Mouse (Mus musculus): ENCODE results near the gene Gm28041. TPM values are rescaled to one million over a fixed set of nuclear protein-coding genes. Genes with fewer than 3 reads are reported as not detected.

Gene Gm28041
- 1.7 TPM for total RNA-seq (2023)

GRCm38 (mm10) chr13:67375050-67375911 is at the start of gene Gm28041, which contains the start of gene Zfp456:
TSS of gene Gm28041 (minus strand) at chr13:67375733.
TSS of gene Zfp456 (minus strand) at chr13:67375810.

DNA sequence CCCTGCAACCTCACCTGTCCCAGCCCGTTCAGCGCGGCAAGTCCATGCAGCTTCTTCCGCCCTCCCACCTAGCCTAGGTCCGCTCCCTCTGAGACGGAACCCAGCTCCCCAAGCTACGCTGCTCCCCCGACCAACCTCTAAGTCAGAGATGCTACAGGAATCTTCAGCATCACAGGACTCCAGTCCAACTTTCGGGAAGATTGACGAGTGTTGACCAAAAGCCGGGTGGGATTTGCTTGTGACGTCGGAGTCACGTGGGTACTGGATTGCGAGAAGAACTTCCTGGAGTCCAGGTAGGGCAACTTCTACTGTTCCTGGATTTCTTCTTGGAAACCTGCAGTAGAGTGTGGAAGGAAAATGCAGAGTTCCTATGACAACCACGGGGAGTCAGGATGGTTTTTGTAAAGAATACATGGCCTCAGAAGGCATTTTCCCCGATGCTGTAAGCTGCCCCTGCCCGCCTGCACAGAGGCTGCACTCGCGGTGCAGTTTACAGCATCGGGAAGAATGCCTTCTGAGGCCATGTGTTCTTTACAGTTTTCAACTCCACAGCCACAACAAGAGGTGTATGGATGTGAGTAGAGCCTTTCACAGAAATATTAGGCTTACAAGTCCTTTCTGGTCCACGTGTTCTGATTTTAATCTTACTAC is 45.8 kb upstream of the Gm28041 start, which contains the start of gene Zfp459:
Gene Zfp459 (minus strand): TSS at position 212 of the 651 bp plus-strand sequence.

DNA sequence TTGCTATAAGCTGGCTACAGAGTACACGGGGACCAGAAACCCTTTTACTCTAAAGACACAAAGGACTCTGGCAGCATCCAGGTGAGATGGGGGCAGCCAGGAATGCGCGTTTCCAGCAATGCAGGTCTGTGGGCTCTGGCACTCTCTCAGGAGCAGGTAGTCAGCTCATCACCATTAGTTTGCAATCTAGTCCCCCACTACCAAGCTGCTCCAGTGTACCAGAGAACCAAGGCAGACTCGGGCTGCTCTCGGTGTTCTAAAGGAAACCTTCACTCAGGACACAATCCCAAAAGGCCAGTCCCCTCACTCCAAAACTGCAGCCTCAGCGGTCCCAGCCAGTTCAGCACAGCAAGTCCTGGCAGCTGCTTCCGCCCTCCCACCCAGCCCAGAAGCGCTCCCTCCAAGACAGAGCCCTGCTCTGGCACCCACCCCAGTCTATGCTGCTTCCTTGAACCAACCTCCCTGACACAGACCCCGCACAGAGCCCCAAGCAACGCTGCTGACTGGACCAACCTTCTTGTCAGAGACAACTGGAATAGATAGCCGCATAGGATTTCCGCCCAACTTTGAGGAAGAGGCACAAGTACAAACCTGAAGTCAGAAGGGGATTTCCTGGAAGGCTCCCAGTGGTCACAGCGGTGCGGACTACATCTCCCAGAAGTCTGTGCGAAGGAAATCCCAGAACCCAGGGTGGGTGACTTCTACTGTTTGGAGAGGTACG is 23.8 kb upstream of the Gm28041 start, which contains the start of gene Zfp429:
Gene Zfp429 (minus strand): TSS at position 637 of the 721 bp plus-strand sequence.

DNA sequence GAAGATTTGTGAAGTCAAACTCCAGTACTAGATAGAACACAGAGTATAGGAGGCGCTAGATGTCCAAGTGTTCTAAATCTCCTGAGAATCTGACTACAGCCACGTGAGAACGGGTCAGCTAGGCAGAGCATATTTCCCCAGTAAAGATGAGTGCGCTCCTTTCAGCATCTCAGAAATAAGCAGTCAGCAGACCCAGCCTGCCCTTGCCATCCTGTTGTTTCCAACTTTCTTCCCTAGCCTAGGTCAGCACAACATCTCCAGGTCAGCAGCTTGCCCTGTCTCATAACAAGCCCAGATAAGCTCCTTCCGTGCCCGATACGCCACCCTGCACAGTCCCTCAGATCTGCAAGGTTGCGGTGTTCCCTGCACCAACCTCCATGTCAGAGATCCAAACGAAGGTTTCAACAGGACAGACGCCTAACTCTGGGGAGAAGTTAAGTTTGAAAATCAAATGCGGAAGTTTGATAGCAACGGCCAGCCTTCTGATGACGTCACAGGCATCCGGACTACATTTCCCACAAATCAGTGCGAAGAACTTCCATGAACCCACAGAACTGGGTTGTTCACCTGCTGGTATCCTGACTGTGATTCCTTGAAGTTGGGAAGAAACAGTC is 15.3 kb downstream of the Gm28041 start, which contains the start of the genes Gm28044 and Zfp953:
Gene Gm28044 (minus strand): TSS at position 406 of the 614 bp plus-strand sequence.
Gene Zfp953 (minus strand): TSS at position 475 of the 614 bp plus-strand sequence.

DNA sequence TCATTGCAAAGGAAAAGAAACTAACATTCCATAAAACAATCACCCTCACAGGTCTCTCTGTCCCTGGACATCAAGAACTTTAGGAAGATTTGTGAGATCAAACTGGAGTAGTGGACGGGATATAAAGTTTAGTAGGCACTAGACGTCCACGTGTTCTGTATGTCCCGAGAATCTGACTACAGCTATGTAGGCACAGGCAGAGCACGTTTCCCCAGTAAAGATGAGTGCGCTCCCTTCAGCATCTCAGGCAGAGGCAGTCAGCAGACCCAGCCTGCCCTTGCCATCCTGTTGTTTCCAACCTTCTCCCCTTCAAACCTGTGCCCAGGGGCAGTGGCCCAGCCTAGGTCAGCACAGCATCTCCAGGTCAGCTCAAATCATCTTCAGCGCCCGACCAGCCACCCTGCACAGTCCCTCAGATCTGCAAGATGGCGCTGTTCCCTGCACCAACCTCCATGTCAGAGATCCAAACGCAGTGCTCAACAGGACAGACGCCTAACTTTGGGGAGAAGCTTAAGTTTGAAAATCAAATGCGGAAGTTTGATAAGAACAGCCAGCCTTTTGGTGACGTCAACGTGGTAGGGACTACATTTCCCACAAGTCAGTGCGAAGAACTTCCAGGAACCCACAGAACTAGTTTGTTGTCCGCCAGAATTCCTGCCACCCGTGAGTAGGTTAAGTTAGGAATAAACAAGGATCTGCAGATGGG is 43.4 kb downstream of the Gm28041 start, which contains the start of gene Zfp595:
Gene Zfp595 (minus strand): TSS at position 552 of the 706 bp plus-strand sequence.

GRCm38 (mm10) chr13:67305822-67306672 is 69.5 kb downstream of the Gm28041 start, which contains the start of gene Zfp457:
TSS of gene Zfp457 (minus strand) at chr13:67306485.

Other genes with a start within 250 kb of the Gm28041 start
- 6.3 TPM for gene Rsl1, start 202.6 kb downstream of the Gm28041 start, total RNA-seq (2023)
- 1.5 TPM for gene Zfp455, start 181.2 kb downstream of the Gm28041 start, total RNA-seq (2023)
- 1.8 TPM for gene Zfp458, start 97.3 kb downstream of the Gm28041 start, total RNA-seq (2023)
- 1.5 TPM for gene Zfp457, start 69.2 kb downstream of the Gm28041 start, total RNA-seq (2023)
- gene Zfp595, start 43.2 kb downstream of the Gm28041 start, total RNA-seq (2023) = 12.8 TPM
- 5.7 TPM for gene Gm28044, start 15.2 kb downstream of the Gm28041 start, total RNA-seq (2023)
- gene Zfp953, start 15.1 kb downstream of the Gm28041 start, total RNA-seq (2023) = 5.2 TPM
- gene Zfp456, start 77 bp upstream of the Gm28041 start, total RNA-seq (2023) = 5.5 TPM
- 11.6 TPM for gene Zfp429, start 24.1 kb upstream of the Gm28041 start, total RNA-seq (2023)
- 4.3 TPM for gene Zfp459, start 45.7 kb upstream of the Gm28041 start, total RNA-seq (2023)
- gene Zfp874a, start 75.9 kb upstream of the Gm28041 start, total RNA-seq (2023) = 8.9 TPM
- gene Zfp874b, start 108.5 kb upstream of the Gm28041 start, total RNA-seq (2023) = 22.2 TPM
- gene Zfp58, start 124.8 kb upstream of the Gm28041 start, total RNA-seq (2023) = 11.8 TPM
- not detected for gene Gm26965, start 150.4 kb upstream of the Gm28041 start, total RNA-seq (2023)
- 19.9 TPM for gene Zfp87, start 150.4 kb upstream of the Gm28041 start, total RNA-seq (2023)
- gene Zfp748, start 178.1 kb upstream of the Gm28041 start, total RNA-seq (2023) = 10.6 TPM
- gene Zfp729b, start 234.0 kb upstream of the Gm28041 start, total RNA-seq (2023) = 10.2 TPM

Measured in CD4-positive naive resting alpha-beta T cell, adult 57 days (primary cell).